Mouse (Mus musculus) E14TG2a.4 (cell line): ENCODE measurements around the gene Mrpl35.

Experiments used
- CTCF ChIP-seq: conservative IDR thresholded peaks from 2 replicates; pipeline ENCODE4 v1.5.1; 2014; ENCODE audit warnings: low read length
- POU5F1 ChIP-seq: IDR thresholded peaks from 2 replicates; pipeline ENCODE4 v1.6.1; 2014; ENCODE audit warnings: low read length, borderline replicate concordance

DNA sequence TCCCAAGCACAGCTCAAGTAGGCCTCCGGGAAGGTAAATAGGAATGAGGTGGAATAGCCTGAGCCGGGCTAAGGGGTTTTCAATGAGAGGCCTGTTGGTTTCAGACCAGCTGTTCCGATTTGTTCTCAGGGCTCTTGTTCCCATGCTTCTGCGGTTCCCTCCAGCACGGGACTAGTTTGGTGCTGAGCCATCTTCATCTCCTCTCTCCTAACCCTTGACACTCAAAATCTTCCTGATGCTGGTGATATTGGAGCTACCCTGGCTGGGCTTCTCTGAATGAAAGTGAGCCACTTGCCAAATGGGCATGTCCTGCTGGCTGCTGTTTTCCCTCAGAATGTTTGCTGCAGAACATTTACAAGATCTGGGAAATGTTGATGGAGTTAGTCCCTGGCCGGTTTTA, 35.0 kb downstream of the Mrpl35 start:
- TF ChIP-seq CTCF (no peak), POU5F1 (no peak)
